Mouse (Mus musculus) myocyte (in vitro differentiated cells): ENCODE measurements at regions not wholly inside any gene's neighbourhood (a gene's known extent, or its start where the extent isn't known, plus 50 kb on each side); places are given as distances from the start of the nearest gene placed in this dataset.

ENCODE experiments used
- CEBPB ChIP-seq: IDR thresholded peaks from 2 replicates; pipeline ENCODE4 v1.6.1; 2011; ENCODE audit warnings: mild to moderate bottlenecking, moderate library complexity; ENCODE audit not compliant: poor library complexity, insufficient read depth, severe bottlenecking
- E2F4 ChIP-seq: IDR thresholded peaks from one replicate; pipeline ENCODE4 v1.6.1; 2011; ENCODE audit warnings: mild to moderate bottlenecking, control low read depth, moderate library complexity; ENCODE audit not compliant: insufficient read depth
- POLR2A ChIP-seq: IDR thresholded peaks from one replicate; pipeline ENCODE4 v1.6.1; 2011; ENCODE audit warnings: low read depth, mild to moderate bottlenecking, control low read depth, moderate library complexity; ENCODE audit not compliant: insufficient read length
- TCF12 ChIP-seq: IDR thresholded peaks from one replicate; pipeline ENCODE4 v1.6.1; 2011; ENCODE audit warnings: mild to moderate bottlenecking, control low read depth; ENCODE audit not compliant: poor library complexity, insufficient read depth, severe bottlenecking
- TCF3 ChIP-seq: IDR thresholded peaks from one replicate; pipeline ENCODE4 v1.6.1; 2011; ENCODE audit warnings: low read depth, control low read depth; ENCODE audit not compliant: insufficient read length

- no peak for TF ChIP-seq POLR2A
- no peak for TF ChIP-seq TCF3
- TF ChIP-seq TCF12 = no peak
- TF ChIP-seq CEBPB = no peak
- no peak for TF ChIP-seq E2F4
Measured at GRCm38 (mm10) chr7:55549211-55549610, 218.8 kb upstream of the Siglech start.
